Mouse (Mus musculus): Measurements from ENCODE around the gene 4930507D05Rik.

- peak; percentile 92 for TF ChIP-seq CTCF (IDR thresholded peaks at IDR 0.05; ENCODE audit: insufficient read depth, low read length)
- TF ChIP-seq POLR2A (IDR thresholded peaks at IDR 0.05; ENCODE audit: borderline replicate concordance, extremely low read depth, low read depth, low read length), result no peak
These were observed 51.0 kb downstream of the 4930507D05Rik start for GRCm38 (mm10) chr10:62500088-62500915.
